Mouse (Mus musculus) kidney, postnatal 14 days (tissue): ENCODE measurements around the gene Hes6.

Experiments
- DNase-seq: peaks from one replicate; pipeline ENCODE4 v3.0.0; 2022; ENCODE audit warnings: mixed read lengths

The Hes6 gene

GRCm38 (mm10) chr1:91413898-91414594 lies at the start of gene Hes6:
TSS of gene Hes6 (minus strand) at chr1:91414038.
- peak; percentile 88 for DNase-seq

- no peak for DNase-seq
Measured at GRCm38 (mm10) chr1:91463336-91463995, 49.6 kb upstream of the Hes6 start.

DNA sequence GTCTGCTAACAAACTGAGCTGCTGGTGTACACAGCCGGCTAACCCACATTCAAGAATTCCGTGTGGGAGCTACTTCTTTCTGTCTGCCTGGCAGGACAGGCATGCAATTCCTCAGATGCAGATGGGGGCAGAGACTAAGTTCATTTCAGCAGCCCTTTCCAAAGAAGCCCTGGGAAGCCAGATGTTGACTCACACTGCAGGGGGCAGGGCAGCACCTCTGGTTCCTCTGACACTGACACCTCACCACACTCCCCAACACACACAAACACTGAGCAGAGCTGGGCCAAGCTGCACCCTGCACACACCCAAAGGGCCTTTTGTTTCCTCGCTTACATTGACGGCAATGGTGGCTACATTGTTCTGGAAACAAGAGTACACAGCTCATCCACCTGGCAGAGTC lies 46.7 kb upstream of the Hes6 start:
- no peak for DNase-seq

DNA sequence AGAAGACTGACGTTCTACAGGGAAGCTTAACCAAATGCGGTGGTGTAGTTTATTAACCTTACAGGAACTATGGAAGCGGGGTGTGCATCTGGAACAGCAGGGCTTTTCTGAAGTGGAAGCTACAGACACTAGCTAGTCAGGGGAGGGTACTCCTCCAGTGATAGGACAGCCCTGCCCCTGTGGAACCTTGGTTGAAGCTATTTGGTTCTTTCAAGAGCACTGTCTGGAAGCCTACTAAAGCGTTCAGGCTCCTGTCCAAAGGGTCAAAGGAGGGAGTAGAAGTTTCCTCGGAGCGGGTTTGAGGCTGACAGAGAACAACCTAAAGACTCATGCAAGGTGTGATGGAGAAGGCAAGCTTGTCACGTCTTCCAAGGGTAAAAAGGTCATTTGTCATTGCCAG lies 46.2 kb upstream of the Hes6 start:
- peak; percentile 8 for DNase-seq

GRCm38 (mm10) chr1:91459059-91459809 lies 45.4 kb upstream of the Hes6 start, which contains the start of gene Per2:
TSS of gene Per2 (minus strand) at chr1:91459324.
- DNase-seq = peak; percentile 100

- DNase-seq = peak; percentile 51
Measured at GRCm38 (mm10) chr1:91458223-91458861, 44.5 kb upstream of the Hes6 start.

DNA sequence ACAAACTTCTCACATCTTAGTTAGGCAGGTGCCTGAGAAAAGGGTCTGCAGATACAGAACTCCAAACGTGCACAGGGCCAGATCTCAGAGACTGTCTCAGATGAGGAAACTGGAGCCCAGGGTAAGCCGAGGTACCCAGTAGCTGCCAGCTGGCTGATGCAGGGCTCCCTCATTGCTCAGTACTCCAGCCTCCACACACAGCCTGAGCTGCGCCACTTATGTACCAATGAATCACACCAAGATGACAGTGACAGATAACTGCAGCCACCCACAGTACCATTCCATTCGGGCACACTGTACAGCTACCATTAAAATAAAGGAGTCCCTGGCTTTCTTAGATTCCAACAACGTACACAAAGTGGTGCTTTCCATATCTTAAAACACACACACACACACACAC lies 43.9 kb upstream of the Hes6 start:
- DNase-seq = no peak

DNA sequence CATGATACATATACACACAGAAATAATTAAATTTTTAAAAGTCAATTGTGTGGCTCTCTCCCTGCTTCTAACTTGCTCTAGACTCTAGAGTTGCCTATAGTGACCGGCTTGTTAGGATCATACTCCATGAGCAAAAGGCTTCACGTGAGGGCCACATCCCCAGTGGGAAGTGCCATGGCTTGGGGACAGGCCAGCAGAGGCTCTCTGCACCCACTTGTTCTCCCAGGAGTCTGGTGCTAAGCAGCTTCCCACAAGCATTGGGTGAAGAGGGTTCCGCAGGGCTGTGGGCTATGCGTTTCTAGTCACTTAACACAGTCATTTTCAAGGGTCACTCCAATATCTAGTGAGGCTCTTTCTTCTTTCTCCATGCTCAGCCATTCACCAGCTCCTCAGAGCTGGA lies 43.3 kb upstream of the Hes6 start:
- no peak for DNase-seq

GRCm38 (mm10) chr1:91456301-91456801 lies 42.5 kb upstream of the Hes6 start:
- DNase-seq = peak; percentile 78

GRCm38 (mm10) chr1:91455661-91456161 lies 41.9 kb upstream of the Hes6 start:
- peak; percentile 87 for DNase-seq

GRCm38 (mm10) chr1:91454927-91455326 lies 41.1 kb upstream of the Hes6 start:
- DNase-seq = no peak

DNA sequence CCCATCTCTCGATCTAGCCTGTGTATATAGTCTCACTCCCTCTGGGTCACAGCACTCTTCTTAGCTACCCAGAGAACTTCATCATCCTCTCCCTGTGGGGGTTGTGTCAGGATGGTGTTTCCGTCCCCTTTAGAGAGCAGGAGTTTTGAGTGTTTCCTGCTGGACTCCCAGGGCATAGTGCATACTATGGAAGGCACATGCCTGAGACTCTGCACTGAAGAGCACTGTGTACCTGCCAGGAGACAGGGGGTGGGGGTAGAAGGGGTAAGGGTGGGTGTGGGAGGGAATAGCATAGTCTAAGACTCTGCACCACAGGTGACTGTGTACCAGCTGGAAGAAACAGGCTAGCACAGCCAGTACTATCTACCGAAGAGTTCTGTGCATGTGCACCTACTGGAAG lies 40.5 kb upstream of the Hes6 start:
- DNase-seq = peak; percentile 54

- no peak for DNase-seq
Measured at GRCm38 (mm10) chr1:91453932-91454331, 40.1 kb upstream of the Hes6 start.

DNA sequence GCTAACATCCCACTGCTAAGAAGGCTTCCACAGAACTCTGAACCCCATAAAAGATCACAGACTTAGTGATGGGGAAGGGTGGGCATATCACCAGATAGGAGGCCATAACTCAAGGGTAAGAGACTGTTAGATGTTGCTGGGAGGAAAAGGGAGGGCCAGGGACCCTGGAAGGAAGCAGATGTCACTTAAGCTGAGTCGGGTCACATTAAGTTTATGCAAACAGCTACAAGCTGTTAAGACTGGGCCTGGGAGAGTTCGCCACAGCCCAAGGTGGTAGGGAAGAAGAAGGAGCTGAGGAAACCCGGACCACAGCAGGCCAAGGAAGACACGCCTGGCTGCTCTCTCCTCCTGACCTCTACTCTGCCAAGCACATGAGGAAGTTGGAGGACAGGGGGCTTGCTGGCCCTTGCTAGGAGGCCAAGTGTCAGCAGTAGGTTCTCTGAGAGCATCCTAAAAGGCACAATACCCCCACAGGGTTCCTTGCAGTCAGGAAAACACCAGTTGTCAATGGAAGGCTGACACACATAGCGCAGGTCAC lies 37.8 kb upstream of the Hes6 start:
- DNase-seq = peak; percentile 50

- DNase-seq = no peak
Measured at GRCm38 (mm10) chr1:91450851-91451250, 37.0 kb upstream of the Hes6 start.

DNA sequence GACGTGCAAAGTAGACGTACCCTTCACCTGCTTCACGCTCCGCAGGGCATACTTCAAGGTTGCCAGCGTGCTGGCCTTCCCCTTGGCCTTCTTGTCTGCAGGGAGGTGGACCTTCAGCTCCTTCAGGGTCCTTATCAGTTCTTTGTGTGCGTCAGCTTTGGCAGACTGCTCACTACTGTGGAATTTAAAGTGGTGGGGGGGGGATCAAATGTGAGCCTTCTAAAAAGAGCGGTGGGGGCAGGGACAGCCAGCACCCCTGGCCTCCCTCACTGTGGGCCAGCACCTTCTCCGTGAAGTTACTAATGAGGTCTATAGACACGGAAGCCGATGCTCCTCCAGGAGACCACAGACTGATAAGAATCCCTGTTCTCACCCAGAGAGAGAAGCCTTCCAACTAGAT lies 34.9 kb upstream of the Hes6 start:
- no peak for DNase-seq

- no peak for DNase-seq
Measured at GRCm38 (mm10) chr1:91446511-91446910, 32.7 kb upstream of the Hes6 start.

GRCm38 (mm10) chr1:91446060-91446459 lies 32.2 kb upstream of the Hes6 start:
- DNase-seq = peak; percentile 93

- DNase-seq = no peak
Measured at GRCm38 (mm10) chr1:91444841-91445830, 31.3 kb upstream of the Hes6 start.

DNA sequence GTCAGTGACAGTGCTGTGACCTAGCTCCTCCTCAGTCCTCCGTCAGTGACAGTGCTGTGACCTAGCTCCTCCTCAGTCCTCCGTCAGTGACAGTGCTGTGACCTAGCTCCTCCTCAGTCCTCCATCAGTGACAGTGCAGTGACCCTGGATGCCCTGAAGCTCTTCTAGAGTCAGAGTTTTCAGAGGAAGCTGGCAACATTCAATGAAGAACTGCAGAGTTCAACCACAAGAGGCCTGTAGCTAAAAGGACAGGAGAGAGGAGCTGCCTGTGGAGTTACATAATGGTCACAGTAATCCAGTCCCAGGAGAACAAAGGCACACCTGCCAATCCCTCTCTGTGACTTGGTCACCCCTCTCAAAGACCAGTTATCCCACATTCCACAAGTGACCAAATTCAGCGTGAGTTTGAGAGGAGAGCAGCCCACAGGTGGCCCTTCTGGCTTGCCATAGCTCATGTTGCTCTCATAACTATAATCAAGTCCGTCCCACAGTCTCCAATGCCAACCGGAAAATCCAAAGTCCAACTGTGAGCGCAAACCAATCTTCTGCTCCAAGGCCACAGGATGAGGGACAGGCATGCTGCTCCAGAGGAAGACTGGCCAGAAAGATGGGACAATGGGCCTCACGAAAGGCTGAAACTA lies 28.6 kb upstream of the Hes6 start:
- peak; percentile 74 for DNase-seq

GRCm38 (mm10) chr1:91441855-91442254 lies 28.0 kb upstream of the Hes6 start:
- DNase-seq = no peak
